Mouse (Mus musculus) cerebellum, postnatal 36 days (tissue): ENCODE measurements around the gene Cnot1.
"Not testable (repeated sequence)": the region's sequence is repeated elsewhere in the genome, so short reads cannot be mapped to it uniquely, and the experiment has no call there.

Experiments
- DNase-seq, 2 experiments: peaks; one replicate each; pipeline ENCODE4 v3.0.0; 2021 to 2022; ENCODE audit warnings: mixed read lengths in 2 of 2

Gene Cnot1

DNA sequence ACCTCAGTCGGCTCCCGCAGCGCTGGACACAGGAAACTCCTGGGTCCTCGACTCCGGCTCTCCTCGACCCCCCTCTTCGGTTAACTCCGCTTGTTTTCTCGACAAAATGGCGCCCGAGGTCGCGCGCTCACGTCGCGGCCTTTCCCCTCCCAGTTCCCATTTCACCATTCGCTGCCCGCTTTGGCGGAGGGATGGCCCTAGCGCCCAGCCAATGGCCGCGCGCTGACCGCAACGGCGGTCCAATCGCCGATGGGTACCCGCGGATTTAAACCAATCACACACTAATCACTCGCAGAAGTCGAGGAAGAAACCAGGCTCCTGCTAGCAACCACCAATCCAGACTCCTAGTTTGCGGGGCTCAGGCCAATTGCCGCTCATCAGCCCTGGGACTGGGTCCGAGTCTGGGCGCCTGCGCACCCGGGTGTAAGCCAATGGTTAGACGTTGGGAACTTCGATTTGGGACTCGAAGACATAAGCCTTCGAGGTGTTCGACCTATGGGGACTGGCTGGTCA, at the start of gene Cnot1:
Gene Cnot1, minus strand, starts transcription at position 134 of the 513 bp plus-strand sequence.
- DNase-seq, result peak; percentile 95

DNA sequence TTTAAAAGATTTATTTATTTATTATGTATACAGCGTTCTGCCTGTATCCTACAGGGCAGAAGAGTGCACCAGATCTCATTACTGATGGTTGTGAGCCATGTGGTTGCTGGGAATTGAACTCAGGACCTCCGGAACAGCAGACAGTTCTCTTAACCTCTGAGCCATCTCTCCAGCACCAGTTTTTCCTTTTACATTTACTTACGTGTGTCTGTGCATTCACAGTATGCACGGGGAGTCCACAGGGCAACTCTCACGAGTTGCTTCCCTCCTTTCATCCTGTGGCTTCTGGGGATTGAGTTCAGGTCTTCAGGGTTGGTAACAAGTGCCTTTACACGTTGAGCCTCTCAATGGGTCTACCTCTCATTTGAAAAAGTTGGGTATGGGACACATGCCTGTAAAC, 46.9 kb upstream of the Cnot1 start:
- no peak for DNase-seq

- DNase-seq, result peak; percentile 63 to 74
Measured at GRCm38 (mm10) chr8:95853102-95853843, 46.0 kb upstream of the Cnot1 start, which contains the start of gene Slc38a7. Gene Slc38a7, minus strand, starts transcription at chr8:95853539.

GRCm38 (mm10) chr8:95852290-95852689, 45.0 kb upstream of the Cnot1 start:
- no peak for DNase-seq

DNA sequence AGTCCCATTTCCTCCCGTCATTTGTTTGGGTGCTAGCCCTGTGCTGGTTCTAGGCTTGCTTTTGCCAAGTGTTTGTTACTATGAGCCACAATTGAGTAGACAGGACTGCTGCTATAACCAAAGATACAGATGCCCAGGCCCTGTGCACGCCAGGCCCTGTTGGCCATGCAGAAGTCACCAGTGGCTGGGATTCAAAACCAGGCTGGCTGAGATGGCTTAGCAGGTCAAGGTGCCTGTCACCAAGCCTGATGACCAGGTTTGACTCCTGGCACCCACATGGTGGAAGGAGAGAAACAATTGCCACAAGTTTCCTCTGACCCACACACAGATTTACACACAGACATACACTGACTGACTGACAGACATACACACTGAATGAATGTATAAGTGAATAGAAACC, 43.1 kb upstream of the Cnot1 start:
- DNase-seq, result no peak

DNA sequence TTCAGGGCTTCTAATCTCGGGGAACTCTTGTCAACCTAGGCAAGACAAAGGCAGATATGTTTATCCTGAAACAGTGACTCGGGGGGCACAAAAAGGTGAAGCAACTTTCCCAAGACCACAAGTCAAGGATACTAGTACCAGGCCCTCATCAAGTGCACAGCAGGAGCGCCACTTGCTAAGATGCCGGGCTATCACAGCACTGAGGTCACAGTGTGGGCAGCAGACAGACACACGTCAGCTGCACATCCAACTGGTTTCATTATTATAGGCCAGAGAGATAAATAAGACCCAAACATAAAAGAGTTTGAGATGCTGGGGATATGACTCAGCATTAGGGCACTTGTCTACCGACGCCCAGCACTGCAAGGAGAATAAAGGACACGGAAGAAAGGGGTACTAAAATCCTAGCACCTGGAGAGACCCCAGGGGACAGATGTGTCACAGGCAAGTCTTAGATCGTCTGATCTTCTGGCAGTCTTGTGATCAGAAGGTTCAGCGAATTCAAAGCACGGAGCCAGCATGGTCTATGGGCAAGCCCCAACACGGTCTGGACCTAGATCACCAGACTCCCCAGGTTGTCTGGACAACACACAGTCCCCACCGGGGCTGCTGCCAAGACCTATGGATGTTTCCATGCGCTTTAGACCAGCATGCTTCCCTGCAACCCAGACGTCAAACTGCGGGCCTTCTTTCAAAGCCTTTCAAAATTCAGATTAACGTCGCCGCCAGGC, 41.6 kb upstream of the Cnot1 start:
- DNase-seq, result no peak

- no peak for DNase-seq
Measured at GRCm38 (mm10) chr8:95848061-95848551, 40.8 kb upstream of the Cnot1 start.

DNA sequence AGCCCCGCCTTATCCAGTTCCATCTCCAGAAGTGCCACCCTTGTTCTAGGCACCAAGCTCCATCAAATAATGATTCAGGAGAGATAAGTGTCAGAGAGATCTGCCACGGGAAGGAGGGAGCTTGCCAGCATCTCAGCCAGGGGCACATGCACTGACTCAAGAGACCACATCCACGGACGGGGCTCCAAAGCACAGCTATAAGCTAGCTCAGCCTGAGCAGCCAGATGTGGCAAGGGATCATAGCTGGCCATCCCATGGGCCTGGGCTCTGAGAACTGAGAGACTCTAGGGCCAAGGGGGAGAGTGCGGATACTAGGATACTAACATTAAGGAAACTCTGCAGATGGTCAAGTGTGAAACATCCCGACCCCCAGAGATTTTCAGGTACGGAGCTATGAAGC, 37.8 kb upstream of the Cnot1 start:
- DNase-seq, result no peak

- DNase-seq, result no peak
Measured at GRCm38 (mm10) chr8:95843968-95844367, 36.7 kb upstream of the Cnot1 start.

DNA sequence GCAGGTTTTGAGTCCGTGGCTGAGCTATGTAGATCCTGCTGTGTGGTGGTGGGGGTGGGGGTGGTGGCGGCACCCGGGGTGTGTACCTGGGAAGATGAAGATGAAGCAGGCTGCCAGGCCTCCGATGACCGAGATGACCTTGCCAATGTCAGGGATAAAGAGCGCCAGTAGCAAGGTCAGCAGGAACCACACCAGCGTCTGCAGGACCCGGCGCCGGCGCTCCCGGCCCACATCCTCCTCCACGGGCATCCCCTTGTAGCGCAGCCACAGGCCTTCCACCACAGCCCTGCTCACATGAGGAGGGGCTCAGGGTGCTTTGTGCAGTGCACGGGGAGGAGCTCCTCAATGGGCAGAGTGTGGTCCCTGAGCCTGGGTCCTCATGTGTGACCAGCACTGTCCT, 34.2 kb upstream of the Cnot1 start:
- no peak for DNase-seq

GRCm38 (mm10) chr8:95839289-95839688, 32.0 kb upstream of the Cnot1 start:
- DNase-seq, result no peak

- DNase-seq, result no peak
Measured at GRCm38 (mm10) chr8:95837266-95837665, 30.0 kb upstream of the Cnot1 start.

DNA sequence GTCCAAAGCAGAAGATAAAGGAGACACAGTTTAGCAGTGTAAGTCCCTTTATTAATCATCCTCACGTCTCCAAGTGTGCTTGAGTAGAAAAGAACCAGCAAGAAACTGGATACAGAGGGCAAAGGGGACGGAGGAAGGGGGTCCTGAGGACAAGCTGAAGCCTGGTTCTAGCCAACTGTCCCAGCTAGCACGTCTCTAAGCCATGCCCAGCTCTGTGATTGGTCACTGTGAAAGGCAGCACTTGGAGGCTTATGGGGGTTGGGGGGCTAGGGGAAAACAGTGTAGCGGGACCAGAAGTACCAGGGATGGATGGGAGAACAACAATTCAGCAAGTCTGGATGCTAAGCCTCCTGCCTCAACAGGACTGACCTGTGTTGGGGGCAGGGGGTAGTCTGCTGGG, 28.6 kb upstream of the Cnot1 start:
- no peak for DNase-seq

DNA sequence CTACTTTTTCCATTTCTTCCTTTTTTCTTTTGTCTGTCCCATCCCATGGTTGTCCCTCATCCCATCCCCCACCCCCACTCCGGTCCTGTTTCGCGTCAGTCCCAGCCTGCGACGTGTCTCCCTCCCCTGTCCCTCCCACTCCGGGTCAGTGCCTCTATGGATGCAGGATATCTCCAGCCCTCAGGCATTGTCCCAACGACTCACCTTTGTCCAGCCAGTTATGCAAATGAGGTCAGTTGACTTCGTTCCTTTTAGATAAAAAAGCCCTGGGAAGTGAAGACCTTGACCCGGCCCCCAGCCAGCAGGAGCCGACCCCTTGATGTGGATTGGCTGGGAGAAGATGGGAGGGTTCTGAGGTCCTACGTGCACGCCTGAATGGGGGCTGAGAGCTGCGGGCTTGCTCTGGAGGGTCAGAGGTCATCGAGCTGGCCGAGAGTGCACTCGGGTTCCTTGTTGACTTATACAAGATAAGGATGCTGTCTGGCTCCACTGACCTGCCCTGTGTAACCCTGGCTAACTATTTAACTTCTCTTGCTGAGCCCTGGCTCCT, 26.2 kb upstream of the Cnot1 start:
- DNase-seq, result no peak

DNA sequence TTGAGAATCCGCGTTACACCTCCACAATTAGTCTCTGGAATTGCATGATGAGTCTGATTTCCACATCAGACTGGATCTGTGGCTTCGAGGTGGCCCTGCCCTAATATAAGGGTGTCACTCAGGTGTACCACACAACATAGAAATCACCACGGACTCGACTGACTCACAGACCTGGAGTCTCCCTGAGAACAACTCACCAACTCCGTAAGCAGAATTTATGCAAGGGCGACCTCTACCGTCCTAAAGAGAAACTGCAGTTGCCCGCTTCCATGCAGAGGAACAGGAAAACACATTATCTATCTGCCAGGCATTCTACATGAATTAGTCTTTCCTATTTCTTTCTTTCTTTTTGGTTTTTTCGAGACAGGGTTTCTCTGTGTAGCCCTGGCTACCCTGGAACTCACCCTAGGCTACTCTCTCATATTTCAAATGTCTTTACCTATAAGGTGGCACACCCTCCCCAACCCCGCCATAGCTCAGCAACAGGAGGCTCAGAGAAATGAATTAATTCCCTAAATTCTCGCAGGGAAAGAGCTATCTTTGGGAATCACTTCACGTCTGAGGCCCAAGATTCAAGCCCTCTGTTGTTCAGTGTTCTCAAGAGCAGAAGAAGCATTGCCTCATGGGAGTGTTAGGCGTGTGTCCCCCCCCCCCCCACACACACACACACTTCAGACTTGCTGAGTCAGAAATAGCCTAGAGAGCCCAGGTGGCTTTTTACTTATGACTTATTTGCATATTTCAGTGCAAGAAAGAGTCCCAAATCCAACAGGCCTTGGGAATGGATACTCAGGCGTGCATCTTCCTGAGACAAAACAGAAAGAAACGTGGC, 25.6 kb upstream of the Cnot1 start:
- DNase-seq, result peak; percentile 82 to 90

DNA sequence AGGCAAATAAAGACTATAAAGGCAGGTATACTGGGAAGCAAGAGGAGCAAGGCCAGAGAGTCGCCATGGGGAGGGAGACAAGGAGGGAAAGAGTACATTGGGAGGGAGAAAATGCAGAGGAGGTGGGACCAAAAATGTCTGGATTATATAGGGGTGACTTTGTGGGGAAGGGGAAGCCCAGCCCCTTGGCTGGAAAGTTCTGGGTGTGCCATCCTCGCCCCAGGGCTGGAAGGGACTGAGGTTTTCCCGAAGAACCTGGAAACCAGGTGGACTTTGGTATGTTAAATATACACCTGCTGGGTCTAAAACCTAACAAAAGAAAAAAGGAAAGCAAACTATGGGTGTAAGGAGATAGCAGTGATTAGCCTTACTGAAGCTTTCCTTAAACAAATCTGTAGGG, 22.9 kb upstream of the Cnot1 start:
- no peak for DNase-seq

GRCm38 (mm10) chr8:95825162-95825561, 17.9 kb upstream of the Cnot1 start, which contains the start of gene Sap18b:
Gene Sap18b, plus strand, starts transcription at chr8:95825346.
- not testable (repeated sequence) for DNase-seq

DNA sequence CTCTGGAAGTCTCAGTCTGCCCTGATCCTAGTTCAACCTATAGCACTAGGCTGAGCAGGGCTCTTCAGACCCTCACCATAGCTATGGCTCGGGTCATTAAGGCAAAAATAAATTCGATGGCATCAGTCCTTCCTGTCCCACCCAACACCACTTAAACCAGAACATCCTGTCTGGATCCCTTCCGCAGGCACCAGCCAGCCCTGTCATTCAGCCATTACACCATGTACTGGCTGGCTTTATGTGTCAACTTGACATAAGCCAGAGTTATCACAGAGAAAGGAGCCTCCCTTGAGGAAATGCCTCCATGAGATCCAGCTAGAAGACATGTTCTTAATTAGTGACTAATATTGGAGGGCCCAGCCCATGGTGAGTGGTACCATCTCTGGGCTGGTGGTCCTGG, 15.4 kb upstream of the Cnot1 start:
- DNase-seq, result no peak

- no peak for DNase-seq
Measured at GRCm38 (mm10) chr8:95822096-95822495, 14.8 kb upstream of the Cnot1 start.

DNA sequence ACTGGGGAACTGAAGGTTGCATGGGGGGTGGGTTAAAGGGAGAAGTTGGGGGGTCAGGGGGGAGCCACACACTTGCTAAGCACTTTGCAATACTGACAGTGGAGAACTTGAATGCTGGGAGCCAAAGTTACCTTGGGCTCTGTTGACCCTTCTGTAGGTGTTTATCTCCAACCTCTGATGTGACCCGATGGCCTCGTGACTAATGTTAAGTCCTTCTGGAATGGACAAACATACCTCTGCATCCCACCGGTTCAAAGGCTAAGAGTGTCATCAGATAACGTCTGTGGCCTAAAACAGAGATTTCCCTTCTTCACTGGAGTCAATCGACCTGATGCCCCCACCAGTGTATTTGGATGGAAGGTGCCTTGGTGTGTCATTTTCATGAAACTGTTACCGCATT, 14.0 kb upstream of the Cnot1 start:
- DNase-seq, result no peak

DNA sequence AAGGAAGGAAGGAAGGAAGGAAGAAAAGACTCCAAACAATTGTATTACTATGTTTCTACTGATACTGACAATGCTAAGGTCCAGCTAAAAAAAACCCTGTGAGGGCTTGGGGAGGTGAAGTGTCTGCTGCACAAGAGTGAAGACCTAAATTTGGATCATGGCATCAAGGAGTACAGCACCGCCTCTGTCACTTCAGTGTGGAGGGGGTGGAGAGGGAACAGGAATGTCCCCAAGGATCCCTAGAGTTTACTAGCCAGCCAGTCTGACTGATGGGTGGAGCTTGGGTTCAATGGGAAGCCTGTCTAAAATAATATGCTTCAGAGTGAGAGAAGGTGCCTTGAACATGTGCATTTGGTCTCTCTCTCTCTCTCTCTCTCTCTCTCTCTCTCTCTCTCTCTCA, 10.9 kb upstream of the Cnot1 start:
- no peak for DNase-seq

DNA sequence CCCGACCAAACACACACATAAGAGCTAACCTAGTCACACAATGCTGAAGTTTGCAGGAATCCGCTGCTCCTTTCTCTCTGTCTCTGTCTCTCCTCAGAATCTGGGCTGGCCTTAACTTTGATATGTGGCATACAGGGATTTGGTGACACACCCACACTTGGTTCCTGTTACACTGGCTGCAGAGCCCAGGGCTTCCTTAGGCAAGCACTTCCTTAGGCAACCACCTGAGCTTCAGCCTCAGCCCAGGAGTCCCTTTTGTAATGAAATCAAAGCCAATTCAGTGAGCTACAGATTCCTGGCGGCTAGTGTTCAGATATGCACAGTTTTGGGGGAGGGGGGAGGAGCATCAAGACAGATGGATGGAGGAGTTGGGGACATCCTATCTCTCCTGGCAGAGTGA, 10.3 kb upstream of the Cnot1 start:
- no peak for DNase-seq
